Mouse (Mus musculus) cerebellum, adult 2 months (tissue): ENCODE data around the gene Tmprss13. TPM values are rescaled to one million over a fixed set of nuclear protein-coding genes. Genes with fewer than 3 reads are reported as not detected.

Source experiments
- DNase-seq, 2 experiments: peaks; one replicate each; pipeline ENCODE4 v3.0.0; 2021
- H3K27ac ChIP-seq: fragments of 200-500 bp; 2 replicates; pipeline ENCODE4 v1.5.1; 2012; ENCODE audit warnings: low read length, control low read depth, inconsistent platforms; ENCODE audit not compliant: insufficient read depth
- H3K27me3 ChIP-seq: fragments of 200-500 bp; 2 replicates; pipeline ENCODE4 v1.6.1; 2012; ENCODE audit warnings: inconsistent platforms, mild to moderate bottlenecking, low read length, moderate library complexity; ENCODE audit not compliant: control insufficient read depth, insufficient read depth
- H3K4me1 ChIP-seq: fragments of 200-500 bp; 2 replicates; pipeline ENCODE4 v1.6.1; 2011; ENCODE audit warnings: low read length; ENCODE audit not compliant: control insufficient read depth, insufficient read depth
- H3K4me3 ChIP-seq: fragments of 200-500 bp; replicated peaks from 2 replicates; pipeline ENCODE3; 2011; ENCODE audit warnings: mild to moderate bottlenecking, low read depth, low read length, control low read depth; ENCODE audit not compliant: insufficient read depth
- CTCF ChIP-seq: fragments of 200-500 bp; IDR thresholded peaks from 2 replicates; pipeline ENCODE4 v1.5.1; 2011; ENCODE audit warnings: low read depth, mild to moderate bottlenecking, control low read depth, low read length, moderate library complexity, borderline replicate concordance; ENCODE audit not compliant: insufficient read depth
- POLR2A ChIP-seq: fragments of 200-500 bp; IDR thresholded peaks from 2 replicates; pipeline ENCODE4 v1.6.1; 2011; ENCODE audit warnings: low read length, control low read depth, borderline replicate concordance; ENCODE audit not compliant: insufficient read depth
- WGBS: fragments of 180-500 bp; shearing (Covaris S2); methylation state at CpG from one replicate; pipeline ENCODE4 v1.1.7; 2018; 5-methylcytosine and 5-hydroxymethylcytosine counted together
- polyA plus RNA-seq: library from polyadenylated mRNA; depleted of rRNA; stranded (reverse); fragments of >200 nt; gene quantifications from 2 replicates; pipeline ENCODE4 v1.2.3, GENCODE M21; 2012

Tmprss13 gene
- polyA plus RNA-seq, 1 experiment, result not detected

DNA sequence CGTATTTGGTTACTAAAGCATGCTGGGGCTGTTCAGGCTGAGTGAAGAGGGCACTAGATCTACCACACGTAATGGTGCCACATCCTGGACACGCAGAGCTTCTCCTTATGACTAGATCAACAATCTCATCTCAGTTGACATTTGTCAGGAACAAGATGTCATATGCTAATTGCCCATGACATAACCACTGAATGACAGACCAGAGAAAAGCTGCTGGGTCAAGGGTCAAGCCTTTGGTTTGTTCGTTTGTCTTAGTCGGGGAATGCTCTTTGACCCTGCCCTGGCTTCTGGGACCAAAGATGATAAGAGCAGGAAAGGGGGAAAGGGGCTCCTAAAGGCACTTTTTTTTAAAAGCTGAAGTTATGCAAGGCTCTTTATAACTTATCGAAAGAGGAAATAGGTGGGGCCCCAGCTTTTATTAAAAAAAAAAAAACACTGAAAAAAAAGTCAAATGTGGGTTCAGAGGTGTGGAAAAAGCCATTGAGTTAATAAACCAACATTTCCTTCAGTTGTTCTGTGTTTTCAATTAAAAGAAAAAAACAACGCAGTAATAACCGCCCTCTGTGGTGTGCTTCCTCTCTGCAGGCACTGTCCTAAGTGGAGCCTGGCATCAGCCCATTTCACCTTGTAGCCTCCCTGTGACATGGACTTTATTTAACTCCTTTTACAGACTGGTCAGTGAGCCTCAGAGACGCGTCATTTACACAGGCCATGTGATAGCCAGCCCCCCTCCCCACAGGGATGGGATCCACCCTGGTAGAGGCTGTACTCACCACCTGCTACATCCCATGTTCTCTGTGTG is 24.5 kb upstream of the Tmprss13 start:
- no peak overlapping the region for H3K27ac ChIP-seq
- DNase-seq, result no peak
- no peak overlapping the region for H3K4me3 ChIP-seq
- TF ChIP-seq CTCF (no peak), POLR2A (no peak)
- WGBS, result 73% methylated on average over 10 of the region's 10 CpGs
- H3K4me1 ChIP-seq, result peaks cover 14% of the 10 kb centered on the region
- no peaks in the 10 kb centered on the region for H3K27me3 ChIP-seq

DNA sequence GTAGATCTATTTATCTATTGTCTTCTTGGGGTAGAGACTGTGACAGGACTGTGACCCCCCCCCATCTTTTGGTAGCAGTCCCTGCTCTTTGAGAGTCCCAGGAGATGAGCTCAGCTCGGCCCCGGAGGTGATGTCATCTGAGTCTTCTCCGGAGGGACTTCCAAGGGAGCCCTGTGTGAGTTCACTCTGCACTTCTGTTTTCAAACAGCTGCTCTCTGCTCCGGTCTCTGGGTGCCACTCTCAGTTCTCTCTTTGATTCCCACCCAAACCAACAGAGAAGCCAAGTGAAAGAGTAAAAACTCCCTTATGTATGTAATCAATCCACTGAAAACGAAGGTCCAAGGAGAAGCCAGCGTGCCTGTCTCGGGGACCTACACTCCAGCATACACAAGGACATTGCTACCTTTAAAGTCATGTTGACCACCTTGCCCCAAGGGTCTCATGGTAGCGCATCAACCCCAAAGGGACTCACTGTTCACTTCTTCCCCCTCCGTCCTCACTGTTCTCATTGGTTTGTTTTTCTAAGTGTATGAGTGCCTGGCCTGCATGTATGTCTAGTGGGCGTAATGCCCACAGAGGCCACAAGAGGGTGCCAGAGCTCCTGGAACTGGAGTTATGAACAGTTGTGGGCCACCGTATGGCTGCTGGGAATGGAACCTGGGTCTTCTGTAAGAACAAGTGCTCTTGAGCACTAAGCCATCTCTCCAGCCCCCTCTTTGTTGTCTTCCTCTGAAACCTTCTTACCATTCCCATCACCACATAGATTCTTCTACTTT is 19.5 kb upstream of the Tmprss13 start:
- Histone ChIP-seq H3K27me3 (no peaks in the 10 kb centered on the region), H3K27ac (no peak overlapping the region), H3K4me3 (no peak overlapping the region), H3K4me1 (peaks cover 12% of the 10 kb centered on the region)
- peak in 1 of 2 experiments; percentile 37 for DNase-seq
- TF ChIP-seq CTCF (peak; percentile 64), POLR2A (no peak)
- 84% methylated on average over 11 of the region's 11 CpGs for WGBS

DNA sequence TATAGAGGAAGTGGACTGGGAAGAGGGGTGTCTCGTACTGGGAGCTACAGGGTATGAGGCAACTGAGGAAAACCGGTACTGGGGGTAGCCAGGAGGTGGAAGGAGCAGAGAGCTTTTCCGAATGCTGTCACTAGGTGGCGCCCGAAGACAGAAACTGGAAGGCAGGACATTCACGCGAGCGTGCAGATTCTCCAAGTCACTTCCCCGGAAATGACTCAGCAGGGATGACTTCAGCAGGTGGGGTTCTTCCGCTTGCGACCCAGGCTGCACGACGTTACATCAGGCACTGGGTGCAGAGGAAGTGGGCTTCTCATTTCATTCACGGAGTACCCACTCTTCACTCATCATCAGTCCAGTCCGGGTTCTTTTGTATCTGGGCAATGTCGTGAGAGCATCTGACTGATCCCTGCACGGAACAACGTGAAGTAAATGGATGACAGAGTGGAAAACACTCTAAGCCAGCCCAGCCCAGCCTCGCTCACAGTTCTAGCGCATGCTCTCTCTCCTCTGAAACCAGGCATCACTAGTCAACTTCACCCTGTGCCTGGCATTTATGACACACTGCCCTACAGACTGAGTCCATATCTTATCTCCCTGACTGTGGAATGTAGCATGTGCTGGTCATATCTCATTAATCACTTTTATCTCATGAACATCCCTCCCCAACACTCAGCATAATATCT is 18.3 kb upstream of the Tmprss13 start:
- Histone ChIP-seq H3K4me1 (peaks cover 10% of the 10 kb centered on the region), H3K27me3 (no peaks in the 10 kb centered on the region), H3K4me3 (peak overlapping the region; percentile 59), H3K27ac (peak overlapping the region; percentile 75)
- 4% methylated on average over 20 of the region's 20 CpGs for WGBS
- TF ChIP-seq CTCF, result peak; percentile 97
- TF ChIP-seq POLR2A, result peak; percentile 85
- peak; percentile 92 to 97 for DNase-seq

GRCm38 (mm10) chr9:45301771-45302170 is 17.1 kb upstream of the Tmprss13 start:
- 92% methylated on average over 8 of the region's 8 CpGs for WGBS
- H3K4me3 ChIP-seq, result no peak overlapping the region
- H3K4me1 ChIP-seq, result peaks cover 10% of the 10 kb centered on the region
- TF ChIP-seq CTCF, result no peak
- TF ChIP-seq POLR2A, result no peak
- H3K27ac ChIP-seq, result no peak overlapping the region
- H3K27me3 ChIP-seq, result no peaks in the 10 kb centered on the region
- no peak for DNase-seq

GRCm38 (mm10) chr9:45306746-45307410 is 12.0 kb upstream of the Tmprss13 start:
- 95% methylated on average over 12 of the region's 12 CpGs for WGBS

GRCm38 (mm10) chr9:45308521-45308920 is 10.4 kb upstream of the Tmprss13 start:
- no peak for DNase-seq
- H3K4me3 ChIP-seq, result no peak overlapping the region
- WGBS, result 91% methylated on average over 5 of the region's 5 CpGs
- H3K27me3 ChIP-seq, result no peaks in the 10 kb centered on the region
- no peak overlapping the region for H3K27ac ChIP-seq
- H3K4me1 ChIP-seq, result no peaks in the 10 kb centered on the region
- TF ChIP-seq CTCF (no peak), POLR2A (no peak)

More at GRCm38 (mm10) chr9:45306746-45307410, 12.0 kb upstream of the Tmprss13 start:
- Histone ChIP-seq H3K27ac (no peak overlapping the region), H3K4me1 (no peaks in the 10 kb centered on the region), H3K27me3 (no peaks in the 10 kb centered on the region), H3K4me3 (no peak overlapping the region)
- no peak for DNase-seq
- TF ChIP-seq POLR2A, result no peak

GRCm38 (mm10) chr9:45311858-45312257 is 7.0 kb upstream of the Tmprss13 start:
- TF ChIP-seq POLR2A, result no peak
- TF ChIP-seq CTCF, result no peak
- no peaks in the 10 kb centered on the region for H3K4me1 ChIP-seq
- DNase-seq, result no peak
- no peaks in the 10 kb centered on the region for H3K27me3 ChIP-seq
- no peak overlapping the region for H3K4me3 ChIP-seq
- WGBS, result 92% methylated on average over 6 of the region's 6 CpGs
- no peak overlapping the region for H3K27ac ChIP-seq
